Mouse (Mus musculus): ENCODE data around the gene Mef2a.

DNA sequence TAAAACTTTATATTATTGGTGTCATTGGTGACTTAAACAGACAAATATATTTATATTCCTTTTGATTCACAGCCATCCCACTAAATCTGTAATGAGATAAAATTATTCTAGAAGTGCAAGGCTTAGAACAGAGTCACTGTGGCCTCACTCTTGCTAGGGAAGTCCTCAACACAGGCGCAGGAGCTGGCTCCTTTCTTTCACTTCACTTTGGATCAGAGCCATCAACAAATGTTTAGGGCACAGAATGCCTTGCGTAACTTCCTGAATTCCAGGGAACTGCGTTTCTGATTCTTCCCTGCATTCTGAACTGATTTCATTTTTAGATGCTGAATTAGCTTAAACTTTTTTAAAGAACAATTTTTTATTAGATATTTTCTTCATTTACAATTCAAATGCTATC, 130.7 kb downstream of the Mef2a start:
- TF ChIP-seq CTCF (IDR thresholded peaks at IDR 0.05; ENCODE audit: insufficient read depth, low read length) (no peak), POLR2A (IDR thresholded peaks at IDR 0.05; ENCODE audit: borderline replicate concordance, extremely low read depth, low read depth, low read length) (no peak)

Measured in lung, adult 2 months (tissue).